Mouse (Mus musculus): ENCODE results near the gene Car6.

DNA sequence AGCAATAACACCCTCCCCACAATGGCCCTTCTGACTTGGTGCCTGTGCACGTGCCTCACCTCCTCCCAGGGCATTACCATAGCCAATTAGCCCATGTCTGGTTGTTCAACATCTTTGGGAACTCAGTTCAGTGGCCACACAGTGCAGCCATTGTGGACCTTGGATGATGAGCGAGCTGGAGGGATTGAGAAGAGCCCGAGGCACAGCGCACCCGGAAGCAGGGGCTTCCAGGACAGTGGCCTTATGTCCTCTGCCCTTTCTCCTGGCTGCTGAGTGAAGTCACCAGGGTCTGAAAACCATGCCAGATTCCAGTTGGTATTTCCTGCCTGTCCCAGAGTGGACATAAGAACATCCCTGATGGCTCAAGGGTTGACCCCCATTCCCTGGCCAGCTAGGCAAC lies at the start of gene Car6:
- TF ChIP-seq CTCF (IDR thresholded peaks at IDR 0.05; ENCODE audit: low read depth, low read length), result no peak
- no peak for TF ChIP-seq POLR2AphosphoS5 (IDR thresholded peaks at IDR 0.05; ENCODE audit: insufficient replicate concordance, low read depth, low read length)
- TF ChIP-seq GATA1 (IDR thresholded peaks at IDR 0.05; ENCODE audit: borderline replicate concordance, low read length), result no peak
- TF ChIP-seq TAL1 (conservative IDR thresholded peaks at IDR 0.05; ENCODE audit: low read depth, low read length), result no peak

Measured in G1E (cell line).